Mouse (Mus musculus) E14TG2a.4 (cell line): ENCODE measurements around the gene Nol4l.

Experiments
- CTCF ChIP-seq: conservative IDR thresholded peaks from 2 replicates; pipeline ENCODE4 v1.5.1; 2014; ENCODE audit warnings: low read length
- NANOG ChIP-seq: IDR thresholded peaks from 2 replicates; pipeline ENCODE4 v1.6.1; 2014; ENCODE audit warnings: borderline replicate concordance, low read length, mixed read lengths
- POU5F1 ChIP-seq: IDR thresholded peaks from 2 replicates; pipeline ENCODE4 v1.6.1; 2014; ENCODE audit warnings: low read length, borderline replicate concordance

DNA sequence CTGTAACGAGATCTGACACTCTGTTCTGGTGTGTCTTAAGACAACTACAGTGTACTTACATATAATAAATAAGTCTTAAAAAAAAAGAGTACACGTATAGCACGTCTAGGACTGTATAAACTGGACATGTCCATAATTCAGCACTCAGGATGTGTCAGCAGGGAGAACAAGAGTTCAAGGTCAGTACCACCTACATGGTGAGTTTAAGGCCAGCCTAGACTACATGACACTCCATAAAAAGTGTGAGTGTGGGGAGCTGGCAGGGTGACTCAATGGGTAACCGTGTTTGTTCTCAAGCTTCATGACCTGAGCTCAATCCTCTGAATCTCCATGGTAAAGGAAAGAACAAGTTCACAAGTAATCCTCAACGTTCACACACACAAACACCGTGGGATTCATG is 81.3 kb downstream of the Nol4l start:
- TF ChIP-seq CTCF (no peak), NANOG (no peak), POU5F1 (no peak)
